In genomic region chr11:114823199-114823725, GRCm38 (mm10) we compare ENCODE assay signal across 12 mouse cellular contexts. TPM values are rescaled to one million over a fixed set of nuclear protein-coding genes. Genes with fewer than 3 reads are reported as not detected.
DNase-seq lines count a peak whose midpoint lies in the region; ATAC-seq and TF ChIP-seq lines count a peak whose summit lies in the region.
"Had no signal": no experiment of that assay in that cellular context is flagged by ENCODE, and none has a peak within 500 bp of the region (broad histone marks: within the 10 kb centered on the region; RNA-seq: fewer than 3 reads in every experiment).

No protein-coding gene starts in this region.

- peak overlapping the region; percentile 86 for H3K27ac ChIP-seq in gastrocnemius, adult 2 months
- peak overlapping the region; percentile 91 for H3K27ac ChIP-seq in lung, embryonic 15.5 days
- peak overlapping the region; percentile 32; the same call in 1 of the 2 replicates for H3K27ac ChIP-seq in hindbrain, postnatal 0 days
- H3K27ac ChIP-seq in stomach, embryonic 15.5 days = no peak overlapping the region

- WGBS in lung, embryonic 15.5 days = 12% methylated on average over 11 of the region's 11 CpGs
- WGBS in hindbrain, postnatal 0 days = 9% methylated on average over 11 of the region's 11 CpGs
- 11% methylated on average over 11 of the region's 11 CpGs for WGBS in stomach, embryonic 15.5 days

- ATAC-seq in lung, embryonic 15.5 days (ENCODE audit: borderline replicate concordance, extremely low read depth, low FRiP score, low TSS enrichment) = 0 out of 2 replicates have a peak, but pooled peaks have one; percentile 43
- no peak for ATAC-seq in hindbrain, postnatal 0 days
- no peak for ATAC-seq in stomach, embryonic 15.5 days (ENCODE audit: insufficient read depth, low FRiP score, low read depth)
- ATAC-seq: activated CD4-positive, CD25-positive, alpha-beta regulatory T cell, adult 4 months had no signal

- H3K36me3 ChIP-seq in lung, embryonic 15.5 days = no peaks in the 10 kb centered on the region
- H3K36me3 ChIP-seq in hindbrain, postnatal 0 days (ENCODE audit: insufficient read depth, low read length) = no peaks in the 10 kb centered on the region
- H3K36me3 ChIP-seq in stomach, embryonic 15.5 days = no peaks in the 10 kb centered on the region

- TF ChIP-seq CTCF in gastrocnemius, adult 2 months (IDR thresholded peaks at IDR 0.05) = no peak
- no peak for TF ChIP-seq CTCF in hindbrain, postnatal 0 days (IDR thresholded peaks at IDR 0.05; ENCODE audit: low read depth)

- H3K9me3 ChIP-seq in lung, embryonic 15.5 days = no peaks in the 10 kb centered on the region
- no peaks in the 10 kb centered on the region for H3K9me3 ChIP-seq in hindbrain, postnatal 0 days (ENCODE audit: low read length)
- H3K9me3 ChIP-seq in stomach, embryonic 15.5 days = no peaks in the 10 kb centered on the region

- no peak overlapping the region for H3K9ac ChIP-seq in lung, embryonic 15.5 days
- H3K9ac ChIP-seq in hindbrain, postnatal 0 days (replicated peaks; ENCODE audit: low read length) = no peak overlapping the region
- H3K9ac ChIP-seq in stomach, embryonic 15.5 days = no peak overlapping the region

- peak overlapping the region; percentile 57 for H3K4me3 ChIP-seq in gastrocnemius, adult 2 months
- H3K4me3 ChIP-seq in lung, embryonic 15.5 days = no peak overlapping the region
- H3K4me3 ChIP-seq in hindbrain, postnatal 0 days (ENCODE audit: low read length) = no peak overlapping the region
- no peak overlapping the region for H3K4me3 ChIP-seq in stomach, embryonic 15.5 days (replicated peaks)
- H3K4me3 ChIP-seq: erythroblast, embryonic 14.5 days had no signal

- intact Hi-C loops in gastrocnemius, adult 2 months (cut with DNase I) = no loop called here

- peak overlapping the region; percentile 21; the same call in 1 of the 2 replicates for H3K4me2 ChIP-seq in lung, embryonic 15.5 days
- H3K4me2 ChIP-seq in hindbrain, postnatal 0 days (ENCODE audit: low read depth, low read length) = peak overlapping the region; percentile 5; the same call in 1 of the 2 replicates
- peak overlapping the region; percentile 8; the same call in 1 of the 2 replicates for H3K4me2 ChIP-seq in stomach, embryonic 15.5 days

- DNase-seq in gastrocnemius, adult 2 months = no peak
- no peak for DNase-seq in gastrocnemius, postnatal 25 days
- DNase-seq in lung, postnatal 4 days = no peak
- DNase-seq in hindbrain, postnatal 0 days (ENCODE audit: low spot score) = no peak
- DNase-seq in MN1 (ENCODE audit: low spot score) = no peak
- no peak for DNase-seq in cerebellum, adult 9-10 months

- peaks cover 34% of the 10 kb centered on the region for H3K4me1 ChIP-seq in lung, embryonic 15.5 days
- H3K4me1 ChIP-seq in hindbrain, postnatal 0 days (ENCODE audit: insufficient read depth, low read length) = peaks cover 8% of the 10 kb centered on the region
- peaks cover 14% of the 10 kb centered on the region; the same call in 1 of the 2 replicates for H3K4me1 ChIP-seq in stomach, embryonic 15.5 days

- no peaks in the 10 kb centered on the region for H3K27me3 ChIP-seq in lung, embryonic 15.5 days
- no peaks in the 10 kb centered on the region for H3K27me3 ChIP-seq in hindbrain, postnatal 0 days (ENCODE audit: insufficient read depth, low read length)
- no peaks in the 10 kb centered on the region for H3K27me3 ChIP-seq in stomach, embryonic 15.5 days (replicated peaks)

RNA-seq across cellular contexts. Expression of gene Gpr142, which starts 24.5 kb away (rescaled TPM):
- total RNA-seq in gastrocnemius, adult 2 months (2021) = not detected
- total RNA-seq in gastrocnemius, postnatal 25 days (2021) = not detected
- not detected in 2 replicates for polyA plus RNA-seq in lung, embryonic 15.5 days (2015; fragmentation: Nextera tagmentation; extraction: Ambion mirVana)
- total RNA-seq in hindbrain, postnatal 0 days (2014; rRNA removed) = 0.58 TPM in 1 of 2 replicates, not detected in the other
- not detected in 2 replicates for polyA plus RNA-seq in hindbrain, postnatal 0 days (2015; fragmentation: Nextera tagmentation; extraction: Ambion mirVana)
- polyA plus RNA-seq in stomach, embryonic 15.5 days (2015; fragmentation: Nextera tagmentation; extraction: Ambion mirVana) = 0.54 and 0.58 TPM in 2 replicates
- total RNA-seq: layer of hippocampus, adult 8-10 months had no signal
- polyA plus RNA-seq: activated CD4-positive, CD25-positive, alpha-beta regulatory T cell, adult 4 months; erythroblast, embryonic 14.5 days; testis, adult 2 months had no signal

RNA-seq across cellular contexts. Expression of gene Btbd17, which starts 27.5 kb away (rescaled TPM):
- total RNA-seq in gastrocnemius, adult 2 months (2021) = not detected
- total RNA-seq in gastrocnemius, postnatal 25 days (2021) = not detected
- 0.71 and 1.1 TPM in 2 replicates for polyA plus RNA-seq in lung, embryonic 15.5 days (2015; fragmentation: Nextera tagmentation; extraction: Ambion mirVana)
- total RNA-seq in hindbrain, postnatal 0 days (2014; rRNA removed) = 84.6 and 94.0 TPM in 2 replicates
- 30.4 and 31.1 TPM in 2 replicates for polyA plus RNA-seq in hindbrain, postnatal 0 days (2015; fragmentation: Nextera tagmentation; extraction: Ambion mirVana)
- polyA plus RNA-seq in stomach, embryonic 15.5 days (2015; fragmentation: Nextera tagmentation; extraction: Ambion mirVana) = 1.6 and 3.8 TPM in 2 replicates
- polyA plus RNA-seq: activated CD4-positive, CD25-positive, alpha-beta regulatory T cell, adult 4 months; erythroblast, embryonic 14.5 days had no signal

RNA-seq across cellular contexts. Expression of gene Gprc5c, which starts 27.7 kb away (rescaled TPM):
- 10 to 100 TPM; 45.4 to 82.1 TPM for total RNA-seq in gastrocnemius, adult 2 months (2021)
- 10 to 100 TPM; 31.2 to 47.0 TPM for total RNA-seq in gastrocnemius, postnatal 25 days (2021)
- polyA plus RNA-seq in lung, embryonic 15.5 days (2015; fragmentation: Nextera tagmentation; extraction: Ambion mirVana) = 35.4 and 36.1 TPM in 2 replicates
- total RNA-seq in hindbrain, postnatal 0 days (2014; rRNA removed) = 12.8 and 14.1 TPM in 2 replicates
- polyA plus RNA-seq in hindbrain, postnatal 0 days (2015; fragmentation: Nextera tagmentation; extraction: Ambion mirVana) = 7.5 and 7.8 TPM in 2 replicates
- polyA plus RNA-seq in stomach, embryonic 15.5 days (2015; fragmentation: Nextera tagmentation; extraction: Ambion mirVana) = 26.7 and 27.4 TPM in 2 replicates

RNA-seq across cellular contexts. Expression of gene Kif19a, which starts 58.1 kb away (rescaled TPM):
- total RNA-seq in gastrocnemius, adult 2 months (2021) = under 1 TPM; 0.54 to 0.56 TPM
- 1 to 10 TPM; 1.3 to 2.0 TPM for total RNA-seq in gastrocnemius, postnatal 25 days (2021)
- 0.29 and 0.40 TPM in 2 replicates for polyA plus RNA-seq in lung, embryonic 15.5 days (2015; fragmentation: Nextera tagmentation; extraction: Ambion mirVana)
- 7.4 and 13.5 TPM in 2 replicates for total RNA-seq in hindbrain, postnatal 0 days (2014; rRNA removed)
- 0.99 and 1.6 TPM in 2 replicates for polyA plus RNA-seq in hindbrain, postnatal 0 days (2015; fragmentation: Nextera tagmentation; extraction: Ambion mirVana)
- 0.58 and 1.1 TPM in 2 replicates for polyA plus RNA-seq in stomach, embryonic 15.5 days (2015; fragmentation: Nextera tagmentation; extraction: Ambion mirVana)
- polyA plus RNA-seq: erythroblast, embryonic 14.5 days had no signal

Comparison
In these comparisons a context has a peak if more than half of its experiments do, and no peak if none do; other contexts are left out.
1. RNA of gene Btbd17, which starts 27.5 kb away (total RNA-seq): 84.6 to 94.0 TPM in hindbrain, postnatal 0 days; not detected in gastrocnemius, postnatal 25 days and not detected in gastrocnemius, adult 2 months; every median in the first group is over 10 times any median in the second.
2. Peak in every context shown above with its lines, with median percentiles within 50 percentile points of each other: H3K4me2 ChIP-seq.